Mouse (Mus musculus) ovary, postnatal 10 days (tissue): ENCODE measurements around the gene Rc3h2.

Experiments
- DNase-seq: peaks from one replicate; pipeline ENCODE4 v3.0.0; 2022; ENCODE audit warnings: low spot score

Rc3h2 gene

DNA sequence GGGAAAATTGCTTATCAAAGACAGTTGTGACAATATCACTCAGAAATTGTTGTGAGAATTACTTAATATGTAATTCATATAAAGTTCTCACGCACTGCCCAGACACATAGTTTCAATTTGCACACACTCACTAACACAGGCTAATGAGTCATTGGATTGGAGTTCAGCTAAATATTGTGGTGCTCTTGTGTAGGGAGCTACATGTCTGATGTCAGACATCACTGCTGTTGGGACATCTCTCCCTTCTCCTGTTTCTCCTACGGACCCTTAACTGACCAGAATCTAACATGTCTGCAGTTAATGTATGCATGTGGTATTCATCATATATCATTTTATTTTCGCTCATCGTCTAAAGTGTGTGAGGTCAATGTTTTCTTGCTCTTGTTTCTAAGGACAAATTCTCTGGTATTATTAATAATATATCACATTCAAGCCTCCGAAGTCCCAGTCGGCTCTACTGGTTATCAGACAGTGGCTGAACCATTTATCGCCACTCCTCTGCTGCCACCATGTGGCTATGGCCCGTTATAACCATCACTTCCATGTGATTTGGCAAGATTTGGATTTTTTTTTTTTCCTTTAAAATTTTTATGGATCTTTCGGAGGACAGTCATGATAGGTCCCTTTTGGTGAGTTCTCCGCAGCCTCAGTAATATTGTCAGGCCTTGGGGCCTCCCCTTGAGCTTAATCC is 84.1 kb downstream of the Rc3h2 start:
- DNase-seq, result no peak

DNA sequence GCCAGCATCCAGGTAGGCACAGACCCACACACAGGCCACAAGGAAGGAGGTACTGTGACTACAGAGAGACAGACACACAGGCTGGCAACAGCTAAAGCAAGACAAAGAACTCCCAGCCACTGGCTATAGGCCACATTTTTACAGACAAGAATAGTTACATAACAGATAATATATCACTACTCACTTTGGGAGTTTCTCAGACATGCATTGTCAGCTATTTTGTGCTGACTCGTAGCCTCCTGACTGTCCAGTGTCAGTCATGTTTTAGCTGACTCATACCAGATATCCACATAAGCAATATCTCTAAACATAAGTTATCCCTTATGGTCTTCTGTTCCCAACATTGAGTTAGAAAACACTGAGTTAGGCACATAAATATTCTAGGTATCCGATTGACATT is 89.4 kb downstream of the Rc3h2 start:
- no peak for DNase-seq

DNA sequence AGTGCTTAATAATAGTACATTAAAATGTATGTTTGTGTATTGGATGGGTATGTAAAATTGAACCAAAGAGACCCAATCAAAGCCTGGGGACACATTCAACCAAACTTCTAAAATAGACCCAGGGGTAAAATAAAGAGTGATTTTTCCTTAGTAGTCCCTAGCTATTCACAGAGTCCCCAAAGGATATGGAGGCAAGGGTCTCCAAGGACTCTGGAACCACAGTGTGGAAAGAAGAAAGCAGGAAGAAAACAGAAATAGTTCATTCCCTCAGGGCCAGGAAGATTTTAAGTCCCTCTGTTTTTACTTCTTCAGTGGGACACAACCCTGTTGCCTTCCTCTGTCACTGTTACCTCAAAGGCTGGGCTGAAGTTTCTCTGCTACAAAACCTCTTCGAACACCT is 96.5 kb downstream of the Rc3h2 start, which contains the start of gene Olfr368:
Olfr368 (plus strand) TSS at position 301 of the 400 bp plus-strand sequence.
- DNase-seq, result no peak
